Mouse (Mus musculus): Measurements from ENCODE around the gene Cntrob. TPM values are rescaled to one million over a fixed set of nuclear protein-coding genes. Genes with fewer than 3 reads are reported as not detected.
A peak's percentile ranks its signal among the peaks of the same experiment; 100 is the strongest.

The Cntrob gene
- polyA plus RNA-seq (2015; fragmentation: Nextera tagmentation; extraction: Ambion mirVana) = 17.3 and 17.8 TPM in 2 replicates

DNA sequence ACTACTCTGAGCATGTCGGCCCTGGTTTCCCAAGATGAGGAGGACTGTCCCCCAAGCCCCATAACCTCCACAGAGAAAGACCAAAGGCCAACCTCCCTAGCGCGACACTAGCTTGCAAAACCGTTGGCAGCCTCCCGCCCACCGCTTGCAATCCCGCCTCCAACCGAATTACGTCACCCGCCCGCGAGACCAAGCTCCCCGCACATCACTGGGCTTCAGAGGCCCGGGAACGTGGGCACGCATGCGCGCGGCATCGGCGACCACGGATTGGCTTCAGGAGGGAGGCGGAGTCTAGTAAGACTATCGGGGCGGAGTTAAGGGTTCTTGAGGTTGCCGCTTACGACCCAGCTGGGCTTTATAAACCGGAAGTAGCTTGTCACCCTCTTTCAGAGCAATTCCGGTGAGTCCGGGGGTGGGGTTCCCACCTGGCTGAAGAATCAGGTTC lies at the start of gene Cntrob, which contains the start of gene Trappc1:
Gene Cntrob, minus strand, starts transcription at position 109 of the 445 bp plus-strand sequence.
Gene Trappc1, plus strand, starts transcription at position 314 of the 445 bp plus-strand sequence.
- peak within 1 kb of the TSS; percentile 85 for H3K27ac ChIP-seq (ENCODE audit: low read length)
- H3K27me3 ChIP-seq (replicated peaks; ENCODE audit: control insufficient read depth, insufficient read depth, low read length) = no peaks in the 10 kb centered on the region; the same call in 1 of the 2 replicates
- peak within 1 kb of the TSS; percentile 84 for H3K9ac ChIP-seq (ENCODE audit: low read depth, low read length)
- no peaks in the 10 kb centered on the region for H3K9me3 ChIP-seq (ENCODE audit: control insufficient read depth, low read length)
- H3K36me3 ChIP-seq (ENCODE audit: control insufficient read depth, insufficient read depth, low read length) = no peaks in the 10 kb centered on the region
- H3K4me2 ChIP-seq (ENCODE audit: low read depth, low read length) = peak within 1 kb of the TSS; percentile 83
- peak; percentile 91 for ATAC-seq
- WGBS = under 1% methylated on average over 30 of the region's 30 CpGs
- peak within 1 kb of the TSS; percentile 72 for H3K4me3 ChIP-seq (ENCODE audit: low read length)
- peaks cover 33% of the 10 kb centered on the region for H3K4me1 ChIP-seq (ENCODE audit: control insufficient read depth, insufficient read depth, low read length)

DNA sequence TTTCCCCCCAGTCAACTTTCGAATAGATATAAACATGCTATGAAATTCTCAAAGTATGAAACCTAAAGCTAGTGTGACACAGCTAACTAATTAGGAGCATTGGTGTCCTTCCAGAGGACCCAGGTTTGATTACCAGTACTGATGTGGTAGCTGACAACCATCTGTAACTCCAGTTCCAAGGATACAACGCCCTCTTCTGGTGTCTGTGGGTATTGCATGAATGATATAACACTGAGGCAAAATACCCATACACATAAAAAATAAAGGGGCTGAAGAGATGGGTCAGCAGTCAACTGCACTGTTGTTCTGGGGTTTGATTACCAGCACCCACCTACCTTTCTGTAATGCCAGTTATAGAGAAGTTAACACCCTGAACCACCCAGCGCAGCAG lies 49.2 kb upstream of the Cntrob start:
- no peaks in the 10 kb centered on the region; the same call in 1 of the 2 replicates for H3K36me3 ChIP-seq (ENCODE audit: control insufficient read depth, insufficient read depth, low read length)
- no peak overlapping the region for H3K4me2 ChIP-seq (ENCODE audit: low read depth, low read length)
- WGBS = 59% methylated on average over 3 of the region's 3 CpGs
- H3K9me3 ChIP-seq (ENCODE audit: control insufficient read depth, low read length) = no peaks in the 10 kb centered on the region
- no peaks in the 10 kb centered on the region for H3K27me3 ChIP-seq (replicated peaks; ENCODE audit: control insufficient read depth, insufficient read depth, low read length)
- peak overlapping the region; percentile 55; the same call in 1 of the 2 replicates for H3K27ac ChIP-seq (ENCODE audit: low read length)
- H3K4me3 ChIP-seq (ENCODE audit: low read length) = no peak overlapping the region
- peaks cover 35% of the 10 kb centered on the region for H3K4me1 ChIP-seq (ENCODE audit: control insufficient read depth, insufficient read depth, low read length)
- ATAC-seq = no peak
- no peak overlapping the region for H3K9ac ChIP-seq (ENCODE audit: low read depth, low read length)

DNA sequence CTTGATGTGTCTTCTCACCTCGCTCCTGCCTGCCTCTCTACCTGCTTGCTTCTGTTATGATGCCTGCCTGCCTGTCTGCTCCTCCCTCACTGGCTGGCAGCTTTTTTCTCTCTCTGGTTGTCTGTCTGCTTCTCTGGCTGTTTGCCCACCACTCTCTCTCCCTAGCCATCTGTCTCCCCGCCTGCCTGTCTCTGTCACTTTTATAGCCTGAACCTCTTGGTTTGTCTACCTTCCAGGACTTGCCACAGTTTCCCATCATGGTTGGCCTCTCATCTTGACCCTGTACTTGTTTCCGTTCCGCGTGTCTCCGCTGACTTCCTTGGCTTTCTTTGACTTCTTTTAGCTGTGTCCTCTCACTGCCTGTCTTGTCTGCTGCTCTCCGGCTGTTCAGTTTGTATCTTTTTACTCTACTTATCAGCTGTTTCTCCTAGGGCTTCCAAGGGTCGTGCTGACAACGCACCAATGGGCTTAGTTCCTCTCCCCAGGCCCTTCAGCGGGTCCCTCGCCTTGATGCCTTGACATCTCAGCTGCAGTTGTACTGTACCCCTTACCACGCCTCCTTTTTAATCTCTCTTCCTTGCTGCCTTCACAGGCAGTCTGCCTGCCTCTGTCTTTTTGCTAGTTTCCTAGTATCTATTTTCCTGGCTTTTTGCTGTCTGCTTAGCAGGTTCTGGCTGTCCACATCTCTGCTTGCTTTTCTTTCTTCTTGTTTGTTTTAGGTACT lies 48.6 kb upstream of the Cntrob start:
- Histone ChIP-seq H3K4me3 (ENCODE audit: low read length) (no peak overlapping the region), H3K27me3 (replicated peaks; ENCODE audit: control insufficient read depth, insufficient read depth, low read length) (no peaks in the 10 kb centered on the region), H3K27ac (ENCODE audit: low read length) (peak overlapping the region; percentile 55), H3K4me1 (ENCODE audit: control insufficient read depth, insufficient read depth, low read length) (peaks cover 33% of the 10 kb centered on the region), H3K36me3 (ENCODE audit: control insufficient read depth, insufficient read depth, low read length) (no peaks in the 10 kb centered on the region; the same call in 1 of the 2 replicates), H3K9ac (ENCODE audit: low read depth, low read length) (0 out of 2 replicates have a peak overlapping the region, but pooled peaks have one; percentile 5), H3K4me2 (ENCODE audit: low read depth, low read length) (no peak overlapping the region; the same call in 1 of the 2 replicates), H3K9me3 (ENCODE audit: control insufficient read depth, low read length) (no peaks in the 10 kb centered on the region)
- ATAC-seq = no peak
- WGBS = 36% methylated on average over 12 of the region's 12 CpGs

DNA sequence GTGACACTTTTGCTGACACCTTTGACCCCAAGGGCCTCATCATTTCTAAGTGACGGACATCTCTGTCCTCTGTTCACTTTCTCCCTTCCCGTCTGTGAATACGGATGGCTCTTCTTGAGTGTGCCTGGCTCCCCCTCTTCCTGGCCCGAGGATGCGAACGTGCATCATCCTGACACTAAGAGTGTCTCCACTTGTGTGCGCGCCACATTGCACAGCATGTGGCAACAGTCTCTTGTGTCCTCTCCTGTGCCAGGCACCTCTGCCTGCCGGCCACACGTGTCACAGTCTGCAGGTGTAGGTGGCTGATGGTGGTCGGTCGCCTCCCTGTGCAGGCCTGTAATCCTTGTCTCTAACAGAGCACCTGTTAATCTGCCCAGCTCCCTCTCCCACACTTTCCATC lies 48.0 kb upstream of the Cntrob start:
- Histone ChIP-seq H3K9ac (ENCODE audit: low read depth, low read length) (peak overlapping the region; percentile 5; the same call in 1 of the 2 replicates), H3K4me1 (ENCODE audit: control insufficient read depth, insufficient read depth, low read length) (peaks cover 33% of the 10 kb centered on the region), H3K27ac (ENCODE audit: low read length) (peak overlapping the region; percentile 80), H3K27me3 (replicated peaks; ENCODE audit: control insufficient read depth, insufficient read depth, low read length) (no peaks in the 10 kb centered on the region), H3K4me3 (ENCODE audit: low read length) (no peak overlapping the region), H3K36me3 (ENCODE audit: control insufficient read depth, insufficient read depth, low read length) (no peaks in the 10 kb centered on the region; the same call in 1 of the 2 replicates), H3K9me3 (ENCODE audit: control insufficient read depth, low read length) (no peaks in the 10 kb centered on the region), H3K4me2 (ENCODE audit: low read depth, low read length) (no peak overlapping the region; the same call in 1 of the 2 replicates)
- 52% methylated on average over 12 of the region's 12 CpGs for WGBS
- ATAC-seq = no peak

DNA sequence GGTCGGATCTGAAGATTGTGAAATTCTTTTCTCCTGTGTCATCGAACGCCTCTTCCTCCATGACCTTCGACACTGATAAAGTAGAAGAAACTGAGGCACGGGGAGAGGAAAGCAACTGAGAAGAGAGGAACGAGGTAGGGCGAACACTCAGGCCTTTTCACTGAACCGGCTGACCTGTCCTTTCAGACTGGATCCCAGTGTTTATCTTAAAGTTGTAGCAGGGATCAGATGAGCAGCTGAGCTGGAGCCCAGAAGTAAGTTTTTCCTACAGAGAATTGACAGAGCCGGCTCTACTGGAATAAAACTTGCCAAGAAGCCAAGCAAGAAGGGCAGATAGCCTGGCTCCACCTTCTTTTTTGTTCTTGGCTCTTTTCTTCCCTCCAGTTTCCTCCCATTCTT lies 47.2 kb upstream of the Cntrob start:
- Histone ChIP-seq H3K4me2 (ENCODE audit: low read depth, low read length) (peak overlapping the region; percentile 33), H3K36me3 (ENCODE audit: control insufficient read depth, insufficient read depth, low read length) (no peaks in the 10 kb centered on the region; the same call in 1 of the 2 replicates), H3K27ac (ENCODE audit: low read length) (peak overlapping the region; percentile 80), H3K9me3 (ENCODE audit: control insufficient read depth, low read length) (no peaks in the 10 kb centered on the region), H3K9ac (ENCODE audit: low read depth, low read length) (0 out of 2 replicates have a peak overlapping the region, but pooled peaks have one; percentile 5), H3K4me1 (ENCODE audit: control insufficient read depth, insufficient read depth, low read length) (peaks cover 35% of the 10 kb centered on the region), H3K27me3 (replicated peaks; ENCODE audit: control insufficient read depth, insufficient read depth, low read length) (no peaks in the 10 kb centered on the region), H3K4me3 (ENCODE audit: low read length) (no peak overlapping the region)
- no peak for ATAC-seq
- 27% methylated on average over 9 of the region's 9 CpGs for WGBS

DNA sequence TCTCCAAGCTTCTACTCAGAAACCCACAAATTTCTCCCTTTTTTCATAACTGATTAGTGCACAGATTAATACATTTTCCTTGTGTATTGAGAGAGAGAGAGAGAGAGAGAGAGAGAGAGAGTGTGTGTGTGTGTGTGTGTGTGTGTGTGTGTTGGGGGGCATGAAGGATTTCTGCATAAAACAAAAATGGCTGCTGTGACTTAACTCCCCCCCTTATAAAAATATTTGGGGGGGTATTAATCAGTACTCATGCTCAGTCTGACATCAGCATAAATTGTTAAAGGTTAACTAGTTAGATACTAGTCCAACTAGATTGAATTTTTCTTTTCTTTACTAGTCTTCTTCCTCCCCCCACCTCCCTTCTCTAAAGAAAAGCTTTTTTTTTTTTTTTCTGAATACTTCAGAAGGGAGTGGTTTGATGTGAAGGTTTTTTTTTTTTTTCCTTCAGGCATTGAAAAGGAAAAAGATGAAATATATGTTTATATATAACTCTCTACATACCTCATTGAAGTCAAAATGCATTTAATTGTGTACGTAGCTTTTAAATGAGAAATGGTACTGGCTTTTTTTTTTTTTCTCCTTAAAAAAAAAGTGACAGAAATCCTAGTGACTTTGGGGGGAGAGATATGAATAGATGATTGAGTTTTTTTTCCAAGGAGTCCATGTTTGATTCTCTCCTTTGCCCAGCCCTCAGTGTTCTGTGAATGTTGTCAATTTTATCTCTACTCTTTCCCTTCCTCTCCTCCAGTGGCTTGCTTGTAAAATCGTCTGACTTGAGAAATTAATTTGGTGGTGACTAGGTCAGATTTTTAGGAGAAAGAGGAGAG lies 46.6 kb upstream of the Cntrob start:
- Histone ChIP-seq H3K36me3 (ENCODE audit: control insufficient read depth, insufficient read depth, low read length) (no peaks in the 10 kb centered on the region; the same call in 1 of the 2 replicates), H3K4me1 (ENCODE audit: control insufficient read depth, insufficient read depth, low read length) (peaks cover 41% of the 10 kb centered on the region), H3K4me2 (ENCODE audit: low read depth, low read length) (peak overlapping the region; percentile 95; the same call in 1 of the 2 replicates), H3K27me3 (replicated peaks; ENCODE audit: control insufficient read depth, insufficient read depth, low read length) (no peaks in the 10 kb centered on the region), H3K27ac (ENCODE audit: low read length) (peak overlapping the region; percentile 99), H3K4me3 (ENCODE audit: low read length) (peak overlapping the region; percentile 81), H3K9ac (ENCODE audit: low read depth, low read length) (peak overlapping the region; percentile 99), H3K9me3 (ENCODE audit: control insufficient read depth, low read length) (no peaks in the 10 kb centered on the region)
- ATAC-seq = no peak
- 22% methylated on average over 2 of the region's 2 CpGs for WGBS

DNA sequence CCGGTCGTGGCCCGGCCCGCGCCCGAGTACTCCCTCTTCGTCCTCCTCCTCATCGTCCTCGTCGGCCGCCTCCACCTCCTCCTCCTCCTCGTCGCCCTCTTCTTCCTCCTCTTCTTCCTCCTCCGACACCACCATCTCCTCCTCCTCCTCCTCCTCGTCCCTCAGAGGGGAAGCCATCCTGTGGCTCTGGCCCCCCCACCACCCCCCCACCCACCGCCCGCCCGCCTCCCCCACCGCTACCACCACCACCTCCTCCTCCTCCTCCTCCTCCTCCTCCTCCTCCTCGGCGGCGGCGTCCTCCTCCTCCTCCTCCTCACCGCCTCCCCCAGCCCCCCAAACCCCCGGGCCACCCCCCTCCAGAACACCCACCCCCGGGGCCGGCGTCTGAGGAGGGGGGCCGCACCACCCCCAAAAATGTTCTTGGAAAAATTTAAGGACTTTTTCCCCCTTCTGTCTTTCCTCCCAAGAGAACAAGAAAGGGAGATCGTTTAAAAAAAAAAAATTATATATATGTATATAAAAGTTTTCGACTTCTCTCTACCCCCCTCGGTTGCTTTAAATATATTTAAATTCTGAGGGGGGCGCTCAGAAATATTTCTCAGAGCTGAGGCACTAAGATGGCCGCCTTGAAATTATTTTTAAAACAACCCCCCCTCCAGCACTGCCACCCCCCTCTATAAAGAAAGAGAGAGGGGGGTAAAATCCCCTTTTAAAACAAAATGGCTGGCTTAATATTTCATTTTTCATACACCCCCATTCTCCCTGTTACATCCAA lies 45.8 kb upstream of the Cntrob start, which contains the start of gene Chd3:
Gene Chd3, minus strand, starts transcription at position 192 of the 775 bp plus-strand sequence.
- Histone ChIP-seq H3K4me3 (ENCODE audit: low read length) (peak within 1 kb of the TSS; percentile 81), H3K4me1 (ENCODE audit: control insufficient read depth, insufficient read depth, low read length) (peaks cover 49% of the 10 kb centered on the region), H3K9me3 (ENCODE audit: control insufficient read depth, low read length) (no peaks in the 10 kb centered on the region), H3K9ac (ENCODE audit: low read depth, low read length) (peak within 1 kb of the TSS; percentile 99), H3K27me3 (replicated peaks; ENCODE audit: control insufficient read depth, insufficient read depth, low read length) (no peaks in the 10 kb centered on the region), H3K36me3 (ENCODE audit: control insufficient read depth, insufficient read depth, low read length) (no peaks in the 10 kb centered on the region; the same call in 1 of the 2 replicates), H3K4me2 (ENCODE audit: low read depth, low read length) (peak within 1 kb of the TSS; percentile 95), H3K27ac (ENCODE audit: low read length) (peak within 1 kb of the TSS; percentile 99)
- WGBS = under 1% methylated on average over 20 of the region's 34 CpGs
- no peak for ATAC-seq

DNA sequence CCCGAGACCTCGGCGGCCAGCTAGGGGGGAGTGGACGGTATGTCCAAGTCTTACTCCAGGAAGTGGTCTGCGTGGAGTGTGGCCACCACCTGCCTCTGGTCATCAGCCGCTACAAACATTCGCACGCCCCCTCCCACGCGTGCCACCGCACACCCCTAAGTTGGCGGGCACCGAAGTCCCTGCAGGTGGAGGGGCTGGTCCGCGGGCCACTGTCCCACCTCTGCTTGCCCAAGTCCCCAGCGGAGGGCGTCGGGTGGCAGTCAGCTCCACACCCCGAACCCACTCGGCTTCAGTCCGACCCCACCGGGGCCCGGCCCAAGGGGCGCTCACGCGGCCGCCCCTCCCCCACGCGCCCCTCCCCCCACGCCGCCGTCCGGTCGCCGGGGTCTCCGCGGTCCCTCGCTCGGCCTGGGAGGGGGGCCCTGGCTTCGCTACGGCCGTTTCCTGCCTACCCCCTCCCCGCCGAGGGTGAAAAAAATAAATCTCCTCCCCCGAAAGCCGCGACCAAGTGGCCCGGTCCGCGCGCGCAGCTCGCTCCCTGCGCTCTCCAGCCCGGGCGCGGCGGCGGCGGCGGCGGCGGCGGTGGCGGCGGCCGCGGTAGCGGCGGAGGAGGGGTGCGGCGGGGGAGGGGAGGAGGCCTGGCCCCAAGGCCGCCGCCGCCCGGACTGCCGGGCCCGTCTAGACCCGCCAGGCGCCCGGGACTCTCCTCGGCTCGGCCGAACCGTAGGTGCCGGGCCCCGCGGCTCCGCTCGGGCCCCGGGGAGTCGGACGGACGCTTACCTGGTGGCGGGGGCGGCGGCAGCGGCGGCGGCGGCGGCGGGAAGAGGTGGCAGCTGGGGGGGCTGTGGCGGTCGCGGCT lies 45.0 kb upstream of the Cntrob start:
- no peak for ATAC-seq
- H3K9me3 ChIP-seq (ENCODE audit: control insufficient read depth, low read length) = no peaks in the 10 kb centered on the region
- H3K4me1 ChIP-seq (ENCODE audit: control insufficient read depth, insufficient read depth, low read length) = peaks cover 57% of the 10 kb centered on the region
- peak overlapping the region; percentile 99 for H3K9ac ChIP-seq (ENCODE audit: low read depth, low read length)
- H3K27ac ChIP-seq (ENCODE audit: low read length) = peak overlapping the region; percentile 99
- under 1% methylated on average over 55 of the region's 106 CpGs for WGBS
- peaks cover 1% of the 10 kb centered on the region for H3K36me3 ChIP-seq (ENCODE audit: control insufficient read depth, insufficient read depth, low read length)
- peak overlapping the region; percentile 81 for H3K4me3 ChIP-seq (ENCODE audit: low read length)
- peak overlapping the region; percentile 95 for H3K4me2 ChIP-seq (ENCODE audit: low read depth, low read length)
- no peaks in the 10 kb centered on the region for H3K27me3 ChIP-seq (replicated peaks; ENCODE audit: control insufficient read depth, insufficient read depth, low read length)

All from intestine, embryonic 16.5 days (tissue).